Mouse (Mus musculus) brown adipose tissue, adult 24 weeks (tissue): ENCODE measurements at regions not wholly inside any gene's neighbourhood (a gene's known extent, or its start where the extent isn't known, plus 50 kb on each side); places are given as distances from the start of the nearest gene placed in this dataset.

Experiments used
- H3K27ac ChIP-seq: fragments of 200-500 bp; replicated peaks from 2 replicates; pipeline ENCODE4 v1.5.1; 2012; ENCODE audit warnings: low read depth, mild to moderate bottlenecking, low read length
- H3K4me1 ChIP-seq: fragments of 200-500 bp; 2 replicates; pipeline ENCODE4 v1.6.1; 2012; ENCODE audit warnings: low read length, mixed read lengths; ENCODE audit not compliant: control insufficient read depth, insufficient read depth, insufficient read length
- H3K4me3 ChIP-seq: fragments of 200-500 bp; 2 replicates; pipeline ENCODE4 v1.5.1; 2012; ENCODE audit warnings: low read depth, mild to moderate bottlenecking, low read length, moderate library complexity; ENCODE audit not compliant: insufficient read depth

DNA sequence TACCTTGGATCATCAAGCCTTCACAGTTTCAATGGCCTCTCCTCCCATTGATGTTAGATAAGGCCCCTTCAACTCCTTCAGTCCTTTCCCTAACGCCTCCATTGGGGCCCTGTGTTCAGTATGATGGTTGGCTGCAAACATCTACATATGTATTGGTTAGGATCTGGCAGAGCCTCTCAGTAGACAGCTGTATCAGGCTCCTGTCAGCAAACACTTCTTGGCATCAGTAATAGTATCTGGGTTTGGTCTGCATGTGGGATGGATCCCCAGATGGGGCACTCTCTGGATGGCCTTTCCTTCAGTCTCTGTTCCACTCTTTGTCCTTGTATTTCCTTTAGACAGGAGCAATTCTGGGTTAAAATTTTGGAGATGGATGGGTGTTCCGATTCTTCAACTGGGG lies 84.0 kb upstream of the N4bp1 start:
- H3K4me1 ChIP-seq, result no peaks in the 10 kb centered on the region
- no peak overlapping the region for H3K27ac ChIP-seq
- no peak overlapping the region for H3K4me3 ChIP-seq

DNA sequence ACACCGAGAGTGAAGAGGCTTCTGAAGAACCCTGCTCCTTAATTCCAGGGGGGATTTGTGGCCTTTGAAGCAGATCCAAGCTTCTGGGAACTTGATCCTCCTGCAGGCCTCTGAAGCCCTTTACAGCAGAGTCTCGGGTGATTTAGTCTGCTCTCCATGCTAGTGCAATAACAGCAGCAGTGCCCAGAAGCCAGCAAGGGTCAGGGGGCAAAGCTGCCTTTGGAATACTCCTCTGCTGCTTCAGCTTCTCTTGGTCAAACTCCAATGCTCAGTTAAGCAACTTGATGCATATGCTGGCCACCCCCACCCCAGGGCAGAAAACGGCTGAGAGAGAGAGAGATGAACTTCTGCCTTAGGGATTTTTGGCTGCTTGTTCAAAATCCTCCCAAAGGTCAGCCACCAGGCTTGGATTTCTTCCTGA lies 82.8 kb upstream of the N4bp1 start:
- H3K4me1 ChIP-seq, result no peaks in the 10 kb centered on the region
- no peak overlapping the region for H3K27ac ChIP-seq
- H3K4me3 ChIP-seq, result no peak overlapping the region

DNA sequence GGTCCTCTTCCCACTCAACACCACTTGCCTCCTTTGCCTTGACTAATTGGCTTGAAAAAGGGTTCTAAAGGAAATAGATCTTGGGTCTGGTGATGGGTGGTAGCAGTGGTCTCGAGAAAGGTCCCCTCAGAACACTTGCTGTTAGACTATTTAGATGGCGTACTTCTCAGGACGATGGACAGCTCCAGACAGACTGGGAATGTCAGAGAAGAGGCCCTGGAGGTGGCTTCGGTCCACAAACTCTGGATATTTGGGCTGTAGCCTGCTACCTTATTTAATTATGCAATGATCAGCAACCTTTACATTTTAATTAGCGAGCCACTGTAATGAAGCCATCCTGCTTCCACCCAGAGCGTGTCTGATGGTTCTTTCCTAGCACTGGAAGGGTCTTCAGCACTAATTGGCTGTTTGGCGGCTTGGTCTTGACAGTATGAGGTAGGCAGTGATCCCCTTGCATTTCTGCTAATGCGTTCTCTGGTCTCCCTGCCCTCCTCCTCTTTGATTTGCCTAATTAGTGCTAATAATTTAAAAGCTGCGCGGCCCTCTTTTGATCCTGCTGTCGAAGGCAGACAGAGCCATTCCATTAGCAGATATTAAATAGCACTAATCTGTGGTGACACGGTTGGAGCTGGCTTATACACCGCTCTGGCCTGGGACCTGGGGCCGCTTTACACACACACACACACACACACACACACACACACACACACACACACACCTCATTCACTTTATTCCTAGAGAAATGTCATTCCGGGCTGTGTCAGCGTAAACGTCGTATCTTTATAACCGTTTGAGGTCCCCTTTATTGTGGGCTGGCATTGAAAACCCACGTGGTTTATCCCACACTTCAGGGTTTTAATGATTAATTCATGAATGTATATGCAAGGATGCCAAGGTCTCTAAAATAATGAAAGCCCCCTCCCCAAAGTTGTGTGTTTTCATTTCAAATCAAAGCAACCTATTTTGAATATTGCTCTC lies 76.4 kb upstream of the N4bp1 start:
- Histone ChIP-seq H3K4me3 (no peak overlapping the region), H3K27ac (no peak overlapping the region), H3K4me1 (no peaks in the 10 kb centered on the region)
